Comparison of ENCODE assay signal across 14 mouse cellular contexts in the genomic region with DNA sequence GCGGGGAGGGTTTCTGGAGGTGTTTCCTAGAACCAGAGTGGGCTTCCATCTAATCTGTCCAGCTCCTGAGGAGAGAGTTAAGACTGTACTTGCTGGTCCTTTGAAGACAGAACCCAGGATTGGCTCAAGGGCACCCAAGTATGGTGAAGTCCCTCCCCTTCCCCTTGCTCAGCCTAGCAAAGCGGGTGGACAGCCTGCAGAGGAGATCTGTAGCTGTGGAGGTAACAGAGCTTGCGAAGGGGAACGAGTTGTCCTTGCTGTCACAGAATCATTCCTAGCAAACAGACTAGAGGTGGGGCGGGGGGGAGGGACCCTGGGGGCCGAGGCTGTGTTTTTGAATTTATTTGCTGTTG. TPM values are rescaled to one million over a fixed set of nuclear protein-coding genes. Genes with fewer than 3 reads are reported as not detected.
"Had no signal": no experiment of that assay in that cellular context is flagged by ENCODE, and none has a peak within 500 bp of the region (broad histone marks: within the 10 kb centered on the region; RNA-seq: fewer than 3 reads in every experiment).

No protein-coding gene starts in this region.

- DNase-seq: layer of hippocampus, adult 9-11 months; layer of hippocampus, postnatal 36 days; liver, embryonic 13.5 days; lung, adult 2 months; retina, postnatal 1 day; thymus, postnatal 36 days had no signal

- H3K4me2 ChIP-seq: limb, embryonic 12.5 days; liver, embryonic 13.5 days; midbrain, embryonic 13.5 days; neural tube, embryonic 13.5 days; stomach, embryonic 15.5 days had no signal

- H3K36me3 ChIP-seq: limb, embryonic 12.5 days; liver, embryonic 13.5 days; midbrain, embryonic 13.5 days; neural tube, embryonic 13.5 days; stomach, embryonic 15.5 days had no signal

- H3K9me3 ChIP-seq: limb, embryonic 12.5 days; liver, embryonic 13.5 days; midbrain, embryonic 13.5 days; neural tube, embryonic 13.5 days; stomach, embryonic 15.5 days had no signal

- H3K27me3 ChIP-seq: midbrain, embryonic 13.5 days; stomach, embryonic 15.5 days had no signal

- ATAC-seq: inflammation-experienced regulatory T-cells, adult 6 months; intestine, postnatal 0 days; midbrain, embryonic 13.5 days had no signal

- H3K27ac ChIP-seq: limb, embryonic 12.5 days; liver, embryonic 13.5 days; midbrain, embryonic 13.5 days; neural tube, embryonic 13.5 days; stomach, embryonic 15.5 days had no signal

- H3K4me3 ChIP-seq: limb, embryonic 12.5 days; liver, embryonic 13.5 days; midbrain, embryonic 13.5 days; myocyte; neural tube, embryonic 13.5 days; stomach, embryonic 15.5 days had no signal

- H3K9ac ChIP-seq: limb, embryonic 12.5 days; liver, embryonic 13.5 days; midbrain, embryonic 13.5 days; neural tube, embryonic 13.5 days; stomach, embryonic 15.5 days had no signal

- H3K4me1 ChIP-seq: midbrain, embryonic 13.5 days; stomach, embryonic 15.5 days had no signal

RNA-seq across cellular contexts. Expression of gene Slc6a12, which starts 0.9 kb away (rescaled TPM):
- polyA plus RNA-seq: inflammation-experienced regulatory T-cells, adult 6 months; limb, embryonic 12.5 days; lung, postnatal 0 days; myocyte had no signal
